8 mouse cellular contexts compared by ENCODE assay signal in genomic region chr11:78300917-78301316, GRCm38 (mm10). TPM values are rescaled to one million over a fixed set of nuclear protein-coding genes. Genes with fewer than 3 reads are reported as not detected.
DNase-seq lines count a peak whose midpoint lies in the region; ATAC-seq and TF ChIP-seq lines count a peak whose summit lies in the region.

No protein-coding gene starts in this region.

- H3K4me1 ChIP-seq in liver, adult 2 months (ENCODE audit: control insufficient read depth, insufficient read depth, low read length): 0 out of 2 replicates have a peak, but pooled peaks cover 3% of the 10 kb centered on the region
- peaks cover 8% of the 10 kb centered on the region; the same call in 1 of the 2 replicates for H3K4me1 ChIP-seq in embryonic facial prominence, embryonic 14.5 days (ENCODE audit: control insufficient read depth, insufficient read depth, low read length)
- no peaks in the 10 kb centered on the region for H3K4me1 ChIP-seq in intestine, postnatal 0 days (replicated peaks; ENCODE audit: control insufficient read depth, insufficient read depth, low read length)

- peak overlapping the region; percentile 82 for H3K4me2 ChIP-seq in embryonic facial prominence, embryonic 14.5 days (ENCODE audit: low read depth, low read length)
- H3K4me2 ChIP-seq in intestine, postnatal 0 days (replicated peaks; ENCODE audit: low read depth): peak overlapping the region; percentile 93
- H3K4me2 ChIP-seq in myocyte (ENCODE audit: low read depth): peak overlapping the region; percentile 81

- peak overlapping the region; percentile 69 for H3K9ac ChIP-seq in liver, adult 2 months (ENCODE audit: low read depth, low read length)
- H3K9ac ChIP-seq in embryonic facial prominence, embryonic 14.5 days (ENCODE audit: low read depth, low read length): peak overlapping the region; percentile 72
- H3K9ac ChIP-seq in intestine, postnatal 0 days (ENCODE audit: low read depth, low read length): peak overlapping the region; percentile 47; the same call in 1 of the 2 replicates

- no peaks in the 10 kb centered on the region for H3K27me3 ChIP-seq in liver, adult 2 months (ENCODE audit: control insufficient read depth, insufficient read depth, low read length)
- H3K27me3 ChIP-seq in embryonic facial prominence, embryonic 14.5 days (replicated peaks; ENCODE audit: control insufficient read depth, insufficient read depth, low read length): no peaks in the 10 kb centered on the region
- H3K27me3 ChIP-seq in intestine, postnatal 0 days (replicated peaks; ENCODE audit: control insufficient read depth, insufficient read depth, low read length): no peaks in the 10 kb centered on the region
- H3K27me3 ChIP-seq in myocyte (ENCODE audit: control insufficient read depth, insufficient read depth, insufficient read length): no peaks in the 10 kb centered on the region

- no peak for TF ChIP-seq POLR2A in liver, adult 2 months (IDR thresholded peaks at IDR 0.05; ENCODE audit: extremely low read depth, insufficient read depth, low read length)
- no peak for TF ChIP-seq POLR2A in myocyte (IDR thresholded peaks at IDR 0.05; ENCODE audit: insufficient read length, low read depth)

- H3K4me3 ChIP-seq in liver, adult 2 months (ENCODE audit: insufficient read depth, low read depth, low read length): peak overlapping the region; percentile 55
- peak overlapping the region; percentile 74 for H3K4me3 ChIP-seq in embryonic facial prominence, embryonic 14.5 days (ENCODE audit: low read depth, low read length)
- H3K4me3 ChIP-seq in intestine, postnatal 0 days (ENCODE audit: low read depth, low read length): peak overlapping the region; percentile 87
- H3K4me3 ChIP-seq in myocyte: peak overlapping the region; percentile 60

- TF ChIP-seq CTCF in liver, adult 2 months (IDR thresholded peaks at IDR 0.05; ENCODE audit: low read depth, low read length): no peak
- TF ChIP-seq CTCF in intestine, postnatal 0 days (IDR thresholded peaks at IDR 0.05; ENCODE audit: low read depth): no peak

- 59% methylated on average over 7 of the region's 7 CpGs for WGBS in liver, adult 2 months
- 60% methylated on average over 7 of the region's 7 CpGs for WGBS in embryonic facial prominence, embryonic 14.5 days
- WGBS in intestine, postnatal 0 days: 65% methylated on average over 7 of the region's 7 CpGs

- H3K9me3 ChIP-seq in embryonic facial prominence, embryonic 14.5 days (ENCODE audit: control insufficient read depth, low read length): no peaks in the 10 kb centered on the region
- no peaks in the 10 kb centered on the region for H3K9me3 ChIP-seq in intestine, postnatal 0 days (ENCODE audit: control insufficient read depth)

- ATAC-seq in embryonic facial prominence, embryonic 14.5 days (ENCODE audit: low read depth): peak; percentile 4; the same call in 1 of the 2 replicates
- peak; percentile 26; the same call in 1 of the 2 replicates for ATAC-seq in intestine, postnatal 0 days
- ATAC-seq in activated CD4-positive, CD25-positive, alpha-beta regulatory T cell, adult 4 months: no peak

- 0 out of 2 replicates have a peak overlapping the region, but pooled peaks have one; percentile 5 for H3K27ac ChIP-seq in liver, adult 2 months (replicated peaks; ENCODE audit: insufficient read depth, low read depth, low read length)
- H3K27ac ChIP-seq in embryonic facial prominence, embryonic 14.5 days (replicated peaks; ENCODE audit: low read depth, low read length): peak overlapping the region; percentile 71
- no peak overlapping the region for H3K27ac ChIP-seq in intestine, postnatal 0 days (ENCODE audit: low read depth, low read length)

- no peak overlapping the region for H3ac ChIP-seq in myocyte (ENCODE audit: control insufficient read depth, insufficient read length)

- H3K79me2 ChIP-seq in liver, adult 2 months (ENCODE audit: control insufficient read depth, insufficient read depth, low read length): no peaks in the 10 kb centered on the region
- H3K79me2 ChIP-seq in myocyte (ENCODE audit: control insufficient read depth, insufficient read depth): peaks cover 43% of the 10 kb centered on the region

- no peak for DNase-seq in liver, adult 2 months (ENCODE audit: extremely low read depth, low read depth, low spot score)
- DNase-seq in liver: no peak
- DNase-seq in embryonic facial prominence, embryonic 14.5 days (ENCODE audit: low spot score): no peak
- no peak for DNase-seq in spleen, postnatal 10 days (ENCODE audit: low spot score in 2 of 2)
- DNase-seq in ovary, postnatal 10 days (ENCODE audit: low spot score): no peak

- H3K36me3 ChIP-seq in liver, adult 2 months (ENCODE audit: control insufficient read depth, insufficient read depth, low read length): no peaks in the 10 kb centered on the region
- H3K36me3 ChIP-seq in embryonic facial prominence, embryonic 14.5 days (ENCODE audit: control insufficient read depth, insufficient read depth, low read length): peaks cover 25% of the 10 kb centered on the region
- H3K36me3 ChIP-seq in intestine, postnatal 0 days (ENCODE audit: control insufficient read depth, insufficient read depth): peaks cover 15% of the 10 kb centered on the region
- peaks cover 13% of the 10 kb centered on the region for H3K36me3 ChIP-seq in myocyte (ENCODE audit: control insufficient read depth, insufficient read depth)

TF ChIP-seq in myocyte, 11 proteins besides CTCF, POLR2A, EP300 and RAD21:
- TF ChIP-seq USF1 (IDR thresholded peaks at IDR 0.05; ENCODE audit: low read depth) (no peak), TCF12 (IDR thresholded peaks at IDR 0.05; ENCODE audit: insufficient read depth, poor library complexity, severe bottlenecking) (no peak), CEBPB (IDR thresholded peaks at IDR 0.05; ENCODE audit: insufficient read depth, poor library complexity, severe bottlenecking) (peak; percentile 84), MYOG (IDR thresholded peaks at IDR 0.05; ENCODE audit: control insufficient read depth in 1 of 3, insufficient read depth in 1 of 3, insufficient read length in 2 of 3, low read depth in 2 of 3) (no peak)

RNA-seq across cellular contexts. Expression of gene Spag5, which starts 0.4 kb away (rescaled TPM):
- 0.54 and 0.83 TPM in 2 replicates for total RNA-seq in liver, adult 2 months (2014; rRNA removed)
- polyA plus RNA-seq in liver, adult 2 months (2012; rRNA removed): 0.15 and 0.19 TPM in 2 replicates
- polyA plus RNA-seq in embryonic facial prominence, embryonic 14.5 days (2014; fragmentation: Nextera tagmentation; extraction: Ambion mirVana): 23.8 and 25.3 TPM in 2 replicates
- polyA plus RNA-seq in intestine, postnatal 0 days (2015; fragmentation: Nextera tagmentation; extraction: Ambion mirVana): 4.5 and 4.6 TPM in 2 replicates
- 19.2 TPM for polyA plus RNA-seq in myocyte (2012; fragmentation: generic; extraction: Trizol)
- polyA plus RNA-seq in activated CD4-positive, CD25-positive, alpha-beta regulatory T cell, adult 4 months (2017; shearing (Covaris generic)): 1 to 10 TPM; 7.3 to 7.4 TPM

RNA-seq across cellular contexts. Expression of gene BC030499, which starts 10.3 kb away (rescaled TPM):
- total RNA-seq in liver, adult 2 months (2014; rRNA removed): 0.18 and 0.27 TPM in 2 replicates
- polyA plus RNA-seq in liver, adult 2 months (2012; rRNA removed): 0.11 and 0.13 TPM in 2 replicates
- 0.11 and 0.31 TPM in 2 replicates for polyA plus RNA-seq in embryonic facial prominence, embryonic 14.5 days (2014; fragmentation: Nextera tagmentation; extraction: Ambion mirVana)
- 0.07 TPM in 1 of 2 replicates, not detected in the other for polyA plus RNA-seq in intestine, postnatal 0 days (2015; fragmentation: Nextera tagmentation; extraction: Ambion mirVana)
- 0.20 TPM for polyA plus RNA-seq in myocyte (2012; fragmentation: generic; extraction: Trizol)
- polyA plus RNA-seq in activated CD4-positive, CD25-positive, alpha-beta regulatory T cell, adult 4 months (2017; shearing (Covaris generic)): 1 to 10 TPM in 1 of 2 experiments, under 1 TPM in 1; 0.65 to 1.2 TPM

RNA-seq across cellular contexts. Expression of gene Aldoc, which starts 21.9 kb away (rescaled TPM):
- total RNA-seq in liver, adult 2 months (2014; rRNA removed): 15.8 and 16.9 TPM in 2 replicates
- polyA plus RNA-seq in liver, adult 2 months (2012; rRNA removed): 8.8 and 19.1 TPM in 2 replicates
- 20.4 and 24.1 TPM in 2 replicates for polyA plus RNA-seq in embryonic facial prominence, embryonic 14.5 days (2014; fragmentation: Nextera tagmentation; extraction: Ambion mirVana)
- polyA plus RNA-seq in intestine, postnatal 0 days (2015; fragmentation: Nextera tagmentation; extraction: Ambion mirVana): 9.3 and 9.4 TPM in 2 replicates
- 1.7 TPM for polyA plus RNA-seq in myocyte (2012; fragmentation: generic; extraction: Trizol)
- polyA plus RNA-seq in activated CD4-positive, CD25-positive, alpha-beta regulatory T cell, adult 4 months (2017; shearing (Covaris generic)): 1 to 10 TPM; 5.6 to 8.6 TPM

RNA-seq across cellular contexts. Expression of gene Pigs, which starts 27.3 kb away (rescaled TPM):
- total RNA-seq in liver, adult 2 months (2014; rRNA removed): 6.6 and 8.6 TPM in 2 replicates
- 34.9 and 35.5 TPM in 2 replicates for polyA plus RNA-seq in liver, adult 2 months (2012; rRNA removed)
- polyA plus RNA-seq in embryonic facial prominence, embryonic 14.5 days (2014; fragmentation: Nextera tagmentation; extraction: Ambion mirVana): 72.3 and 82.1 TPM in 2 replicates
- polyA plus RNA-seq in intestine, postnatal 0 days (2015; fragmentation: Nextera tagmentation; extraction: Ambion mirVana): 58.6 and 60.8 TPM in 2 replicates
- polyA plus RNA-seq in myocyte (2012; fragmentation: generic; extraction: Trizol): 50.2 TPM
- 10 to 100 TPM; 43.6 to 66.6 TPM for polyA plus RNA-seq in activated CD4-positive, CD25-positive, alpha-beta regulatory T cell, adult 4 months (2017; shearing (Covaris generic))

RNA-seq across cellular contexts. Expression of gene 2610507B11Rik, which starts 39.4 kb away (rescaled TPM):
- total RNA-seq in liver, adult 2 months (2014; rRNA removed): 66.7 and 68.6 TPM in 2 replicates
- polyA plus RNA-seq in liver, adult 2 months (2012; rRNA removed): 42.5 and 43.6 TPM in 2 replicates
- polyA plus RNA-seq in embryonic facial prominence, embryonic 14.5 days (2014; fragmentation: Nextera tagmentation; extraction: Ambion mirVana): 73.6 and 78.9 TPM in 2 replicates
- polyA plus RNA-seq in intestine, postnatal 0 days (2015; fragmentation: Nextera tagmentation; extraction: Ambion mirVana): 49.9 and 54.9 TPM in 2 replicates
- polyA plus RNA-seq in myocyte (2012; fragmentation: generic; extraction: Trizol): 65.8 TPM
- 10 to 100 TPM; 21.1 to 38.7 TPM for polyA plus RNA-seq in activated CD4-positive, CD25-positive, alpha-beta regulatory T cell, adult 4 months (2017; shearing (Covaris generic))
